Mouse (Mus musculus) CH12.LX (cell line): Measurements from ENCODE around the gene Cuedc1. TPM values are rescaled to one million over a fixed set of nuclear protein-coding genes. Genes with fewer than 3 reads are reported as not detected.

ENCODE experiments used
- DNase-seq: peaks from one replicate; pipeline ENCODE4 v3.0.0-alpha.2; 2013; ENCODE audit errors: extremely low read depth
- H3K27ac ChIP-seq: 2 replicates; pipeline ENCODE4 v1.5.1; 2012; ENCODE audit warnings: low read depth, mild to moderate bottlenecking, control low read depth, moderate library complexity; ENCODE audit not compliant: insufficient read depth
- H3K27me3 ChIP-seq: replicated peaks from 2 replicates; pipeline ENCODE3; 2012; ENCODE audit warnings: inconsistent platforms
- H3K36me3 ChIP-seq, 2 experiments: replicated peaks in 1 of 2; 2 replicates each; pipeline versions ENCODE3 to v1.6.1; 2012; ENCODE audit warnings: inconsistent platforms in 1 of 2, low read length in 1 of 2, mild to moderate bottlenecking in 1 of 2, mixed read lengths in 1 of 2, moderate library complexity in 1 of 2; ENCODE audit not compliant: control insufficient read depth in 1 of 2, insufficient read depth in 1 of 2
- H3K4me1 ChIP-seq, 2 experiments: 2 replicates each; pipeline ENCODE4 v1.6.1; 2012; ENCODE audit warnings: inconsistent platforms in 1 of 2, moderate library complexity in 1 of 2; ENCODE audit not compliant: insufficient read depth in 2 of 2, control insufficient read depth in 1 of 2
- H3K4me2 ChIP-seq: 2 replicates; pipeline ENCODE4 v1.6.1; 2012; ENCODE audit warnings: low read depth, mild to moderate bottlenecking, control low read depth; ENCODE audit not compliant: poor library complexity, insufficient read depth, severe bottlenecking
- H3K4me3 ChIP-seq, 3 experiments: fragments of 150-350 bp in 1 of 3; sonication (generic) in 1 of 3; replicated peaks in 1 of 3; 2 replicates each; pipeline versions ENCODE3 to v1.5.1; 2011 to 2012; ENCODE audit warnings: low read depth in 2 of 3, low read length in 2 of 3, mild to moderate bottlenecking in 2 of 3, moderate library complexity in 2 of 3, control low read depth in 1 of 3, improper control_type of control experiment in 1 of 3, inconsistent platforms in 1 of 3, mixed read lengths in 1 of 3; ENCODE audit not compliant: poor library complexity in 1 of 3
- H3K79me2 ChIP-seq: replicated peaks from 2 replicates; pipeline ENCODE4 v1.6.1; 2012; ENCODE audit warnings: mild to moderate bottlenecking, moderate library complexity; ENCODE audit not compliant: control insufficient read depth, poor library complexity, insufficient read depth, severe bottlenecking; ENCODE audit errors: extremely low read depth
- H3K9ac ChIP-seq: 2 replicates; pipeline ENCODE4 v1.6.1; 2012; ENCODE audit warnings: low read depth, mild to moderate bottlenecking, control low read depth, moderate library complexity; ENCODE audit not compliant: insufficient read depth
- H3K9me3 ChIP-seq: replicated peaks from 2 replicates; pipeline ENCODE3; 2012; ENCODE audit warnings: low read length, inconsistent platforms, mixed read lengths
- CHD1 ChIP-seq: IDR thresholded peaks from 2 replicates; pipeline ENCODE4 v1.6.1; 2012; ENCODE audit warnings: low read depth, low read length, improper control_type of control experiment, inconsistent platforms
- CHD2 ChIP-seq: IDR thresholded peaks from 2 replicates; pipeline ENCODE4 v1.6.1; 2011; ENCODE audit warnings: low read length, improper control_type of control experiment
- ELF1 ChIP-seq: IDR thresholded peaks from 2 replicates; pipeline ENCODE4 v1.6.1; 2014; ENCODE audit warnings: low read depth, mild to moderate bottlenecking, inconsistent platforms, low read length, improper control_type of control experiment
- EP300 ChIP-seq: IDR thresholded peaks from 2 replicates; pipeline ENCODE4 v1.6.1; 2011; ENCODE audit warnings: low read length, improper control_type of control experiment
- ETS1 ChIP-seq: conservative IDR thresholded peaks from 2 replicates; pipeline ENCODE4 v1.6.1; 2012; ENCODE audit warnings: low read depth, mild to moderate bottlenecking, inconsistent platforms, low read length, improper control_type of control experiment, moderate library complexity
- HCFC1 ChIP-seq: IDR thresholded peaks from 2 replicates; pipeline ENCODE4 v1.6.1; 2012; ENCODE audit warnings: low read depth, mild to moderate bottlenecking, inconsistent platforms, low read length, improper control_type of control experiment
- IRF4 ChIP-seq: IDR thresholded peaks from 2 replicates; pipeline ENCODE4 v1.6.1; 2014; ENCODE audit warnings: low read depth, mild to moderate bottlenecking, inconsistent platforms, low read length, improper control_type of control experiment
- JUN ChIP-seq: IDR thresholded peaks from 2 replicates; pipeline ENCODE4 v1.6.1; 2011; ENCODE audit warnings: low read depth, mild to moderate bottlenecking, low read length, improper control_type of control experiment, moderate library complexity; ENCODE audit not compliant: insufficient read depth
- KAT2A ChIP-seq: IDR thresholded peaks from 2 replicates; pipeline ENCODE4 v1.6.1; 2012; ENCODE audit warnings: low read length, improper control_type of control experiment, inconsistent platforms; ENCODE audit not compliant: insufficient replicate concordance
- MAZ ChIP-seq: IDR thresholded peaks from 2 replicates; pipeline ENCODE4 v1.6.1; 2012; ENCODE audit warnings: low read depth, mild to moderate bottlenecking, inconsistent platforms, low read length, improper control_type of control experiment, moderate library complexity
- MEF2A ChIP-seq: IDR thresholded peaks from 2 replicates; pipeline ENCODE4 v1.6.1; 2014; ENCODE audit warnings: low read depth, mild to moderate bottlenecking, inconsistent platforms, low read length, improper control_type of control experiment, borderline replicate concordance
- MXI1 ChIP-seq: IDR thresholded peaks from 2 replicates; pipeline ENCODE4 v1.6.1; 2011; ENCODE audit warnings: mild to moderate bottlenecking, low read depth, low read length, improper control_type of control experiment
- POLR2A ChIP-seq: IDR thresholded peaks from 2 replicates; pipeline ENCODE4 v1.6.1; 2011; ENCODE audit warnings: low read depth, mild to moderate bottlenecking, improper control_type of control experiment, low read length
- POLR2AphosphoS2 ChIP-seq: IDR thresholded peaks from 2 replicates; pipeline ENCODE4 v1.6.1; 2011; ENCODE audit warnings: low read depth, low read length, improper control_type of control experiment
- RCOR1 ChIP-seq: conservative IDR thresholded peaks from 2 replicates; pipeline ENCODE4 v1.6.1; 2012; ENCODE audit warnings: low read depth, mild to moderate bottlenecking, inconsistent platforms, low read length, improper control_type of control experiment
- SIN3A ChIP-seq: IDR thresholded peaks from 2 replicates; pipeline ENCODE4 v1.6.1; 2012; ENCODE audit warnings: low read length, improper control_type of control experiment, inconsistent platforms
- SMC3 ChIP-seq: IDR thresholded peaks from 2 replicates; pipeline ENCODE4 v1.6.1; 2011; ENCODE audit warnings: low read depth, low read length, improper control_type of control experiment
- TBP ChIP-seq: conservative IDR thresholded peaks from 2 replicates; pipeline ENCODE4 v1.6.1; 2011; ENCODE audit warnings: low read depth, low read length, improper control_type of control experiment
- ZC3H11A ChIP-seq: IDR thresholded peaks from 2 replicates; pipeline ENCODE4 v1.6.1; 2012; ENCODE audit warnings: low read depth, mild to moderate bottlenecking, inconsistent platforms, low read length, improper control_type of control experiment
- ZKSCAN1 ChIP-seq: IDR thresholded peaks from 2 replicates; pipeline ENCODE4 v1.6.1; 2012; ENCODE audit warnings: low read depth, inconsistent platforms, low read length, improper control_type of control experiment, borderline replicate concordance
- ZMIZ1 ChIP-seq: IDR thresholded peaks from 2 replicates; pipeline ENCODE4 v1.6.1; 2012; ENCODE audit warnings: low read depth, mild to moderate bottlenecking, inconsistent platforms, low read length, improper control_type of control experiment
- dilution Hi-C: fragments of 300-500 bp; cut with MboI; formaldehyde crosslinking; loops from 2 replicates; pipeline ENCODE4 v1.14.3; 2020; ENCODE audit warnings: low sequenced_read_pairs; ENCODE audit not compliant: extremely low pct_unique_long_range_greater_than_20kb, extremely low pct_ligation_motif_present
- in situ Hi-C: fragments of 300-500 bp; cut with MboI; formaldehyde crosslinking; loops from 3 replicates; pipeline ENCODE4 v1.14.3; 2019; ENCODE audit warnings: low sequenced_read_pairs, low pct_ligation_motif_present, low pct_unique_long_range_greater_than_20kb, mixed read lengths
- polyA plus RNA-seq: library from polyadenylated mRNA; unstranded; fragments of >175 nt; gene quantifications from 2 replicates; pipeline ENCODE4 v1.2.1, GENCODE M21; 2012; ENCODE audit warnings: low read depth; ENCODE audit not compliant: insufficient read length
- total RNA-seq, 2 experiments: library from RNA; depleted of rRNA; stranded (reverse); fragments of 300-350 nt in 1 of 2; fragments of >200 nt in 1 of 2; gene quantifications; 2 replicates each; pipeline ENCODE4 v1.2.3; 2012 to 2014

The Cuedc1 gene
- total and polyA plus RNA-seq, 3 experiments: 0.20 to 0.51 (median 0.47) TPM

DNA sequence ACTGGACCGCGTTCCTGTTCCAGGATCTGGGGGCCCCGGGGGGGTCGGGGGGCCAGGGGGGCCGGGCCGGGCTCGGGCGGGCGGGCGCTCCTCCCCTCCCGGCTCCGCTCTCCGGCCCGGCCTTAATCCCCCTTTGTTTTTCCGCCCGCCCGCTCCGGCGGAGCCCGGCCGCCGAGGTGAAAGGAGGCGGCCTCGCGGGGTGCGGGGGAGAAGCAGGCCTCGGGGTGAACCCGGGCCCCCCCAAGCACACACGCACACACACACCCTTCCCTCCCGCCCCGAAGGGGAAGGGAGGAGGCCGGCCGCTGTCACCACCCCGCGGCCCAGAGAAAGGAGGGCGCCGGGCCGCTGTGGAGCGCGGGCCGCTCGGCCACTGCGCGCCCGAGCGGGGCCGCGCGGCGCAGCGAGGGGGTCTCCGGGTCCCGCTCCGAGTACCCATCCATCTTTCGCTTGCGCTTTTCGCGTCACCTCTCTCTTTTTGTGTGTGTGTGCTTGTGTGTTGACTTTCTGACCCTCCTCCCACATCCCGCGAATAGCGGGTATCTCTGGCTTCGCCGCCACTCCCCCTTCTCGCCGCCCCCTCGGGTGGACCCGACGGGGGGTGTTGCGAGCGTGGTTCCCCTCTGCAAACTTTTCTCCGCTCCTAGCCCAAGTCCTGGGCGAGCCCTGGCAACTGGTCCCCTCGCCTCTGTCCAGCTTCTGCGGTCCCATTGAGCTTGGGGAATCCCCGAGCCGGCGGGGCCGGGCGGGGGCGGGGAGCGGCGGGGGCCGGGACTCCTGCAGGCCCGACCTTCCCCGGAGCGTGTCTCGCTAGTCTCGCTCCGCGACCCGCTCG, 29.2 kb upstream of the Cuedc1 start (continued):
- TF ChIP-seq MXI1 (peak; percentile 68), SMC3 (no peak), KAT2A (no peak), TBP (no peak), SIN3A (peak; percentile 71; the same call in 1 of the 2 replicates), ELF1 (no peak), POLR2AphosphoS2 (no peak), EP300 (peak; percentile 5; the same call in 1 of the 2 replicates), ZMIZ1 (no peak), MAZ (0 out of 2 replicates have a peak, but pooled peaks have one; percentile 12), MEF2A (no peak), RCOR1 (no peak)

DNA sequence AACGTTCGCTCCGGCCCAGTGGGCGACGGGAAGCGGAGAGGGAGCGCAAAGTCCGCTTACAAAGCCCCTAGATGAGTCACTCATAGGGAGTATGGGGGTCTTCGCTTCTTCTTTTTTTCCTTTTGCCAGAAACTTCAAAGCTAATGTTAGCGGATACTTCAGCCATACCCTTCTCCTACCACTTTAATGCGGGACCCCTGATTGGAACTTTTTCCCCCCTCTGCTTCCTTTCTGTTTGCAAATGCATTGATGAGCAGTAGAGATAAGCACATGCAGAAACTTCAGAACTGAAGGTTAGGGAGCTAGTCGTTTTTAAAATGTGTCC, 28.6 kb upstream of the Cuedc1 start:
- peak overlapping the region; percentile 41 to 84 (median 79) for H3K4me3 ChIP-seq
- peaks cover 4 to 30% of the 10 kb centered on the region in 2 experiments; a peak in 3 of 4 replicates for H3K4me1 ChIP-seq
- H3K9me3 ChIP-seq: no peaks in the 10 kb centered on the region
- H3K4me2 ChIP-seq: peak overlapping the region; percentile 98
- H3K36me3 ChIP-seq: peaks cover 9 to 12% of the 10 kb centered on the region in 2 experiments
- peak overlapping the region; percentile 98 for H3K9ac ChIP-seq
- in situ Hi-C loops: no loop called here
- H3K27ac ChIP-seq: no peak overlapping the region
- dilution Hi-C loops: loop anchor here (25.0 kb wide), 1 partner anchor 118 kb away; no protein-coding TSS in a partner anchor
- peaks cover 43% of the 10 kb centered on the region for H3K79me2 ChIP-seq
- TF ChIP-seq JUN (no peak), CHD1 (no peak), IRF4 (no peak; the same call in 1 of the 2 replicates), CHD2 (peak; percentile 4; the same call in 1 of the 2 replicates), POLR2A (no peak), HCFC1 (no peak), SIN3A (no peak), ZMIZ1 (0 out of 2 replicates have a peak, but pooled peaks have one; percentile 23), ZKSCAN1 (no peak), ETS1 (no peak), TBP (no peak), ZC3H11A (no peak), RCOR1 (no peak)
- H3K27me3 ChIP-seq: no peaks in the 10 kb centered on the region
- no peak for DNase-seq
